Mouse (Mus musculus) midbrain, embryonic 10.5 days (tissue): ENCODE data around the gene Rpl9-ps6. TPM values are rescaled to one million over a fixed set of nuclear protein-coding genes. Genes with fewer than 3 reads are reported as not detected.
A peak's percentile ranks its signal among the peaks of the same experiment; 100 is the strongest.
"Not testable (repeated sequence)": the region's sequence is repeated elsewhere in the genome, so short reads cannot be mapped to it uniquely, and the experiment has no call there.

Experiments used
- DNase-seq: peaks from one replicate; pipeline ENCODE4 v3.0.0-alpha.2; 2017; ENCODE audit warnings: low spot score
- H3K27ac ChIP-seq: fragments of 300-500 bp; sonication (generic); replicated peaks from 2 replicates; pipeline ENCODE4 v1.5.1; 2016; ENCODE audit warnings: mild to moderate bottlenecking
- H3K27me3 ChIP-seq: fragments of 300-500 bp; sonication (generic); 2 replicates; pipeline ENCODE4 v1.6.1; 2016; ENCODE audit warnings: low read depth, mild to moderate bottlenecking; ENCODE audit not compliant: poor library complexity, severe bottlenecking
- H3K36me3 ChIP-seq: fragments of 300-500 bp; sonication (generic); 2 replicates; pipeline ENCODE4 v1.6.1; 2016; ENCODE audit warnings: mild to moderate bottlenecking, moderate library complexity
- H3K4me1 ChIP-seq: fragments of 300-500 bp; sonication (generic); 2 replicates; pipeline ENCODE4 v1.6.1; 2016
- H3K4me3 ChIP-seq: fragments of 300-500 bp; sonication (generic); 2 replicates; pipeline ENCODE4 v1.5.1; 2016; ENCODE audit warnings: mild to moderate bottlenecking, moderate library complexity
- H3K9me3 ChIP-seq: fragments of 300-500 bp; sonication (generic); replicated peaks from 2 replicates; pipeline ENCODE4 v1.6.1; 2016; ENCODE audit warnings: mild to moderate bottlenecking
- WGBS: fragments of 180-500 bp; shearing (Covaris S2); methylation state at CpG from one replicate; pipeline ENCODE4 v1.1.7; 2016; 5-methylcytosine and 5-hydroxymethylcytosine counted together
- polyA plus RNA-seq: library from polyadenylated mRNA; unstranded; fragments of >200 nt; fragmentation: Nextera tagmentation; extraction: Ambion mirVana; gene quantifications from 2 replicates; pipeline ENCODE4 v1.2.1, GENCODE M21; 2016

Gene Rpl9-ps6
- polyA plus RNA-seq, 1 experiment from 2014 or later: 64.9 TPM

DNA sequence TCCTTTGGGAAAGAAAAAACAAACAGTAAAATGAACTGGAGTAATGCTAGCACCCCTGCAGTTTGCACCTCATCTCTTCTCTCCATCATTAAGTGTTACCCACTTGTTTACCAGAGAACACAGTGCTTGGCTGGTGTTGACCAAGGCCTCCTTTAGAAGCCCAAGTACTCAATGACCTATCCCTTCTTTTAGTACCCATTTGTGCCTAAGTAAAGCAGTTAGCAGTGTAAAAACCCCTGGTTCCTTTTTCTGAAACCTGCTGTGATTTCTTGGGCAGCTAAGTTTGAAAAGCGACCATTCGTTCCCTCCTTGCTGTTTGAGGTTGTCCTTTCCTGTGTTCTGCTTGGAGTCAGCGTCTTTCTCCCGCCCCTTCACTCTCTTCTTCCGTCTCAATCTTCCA, 26.6 kb upstream of the Rpl9-ps6 start:
- WGBS: 90% methylated on average over 5 of the region's 5 CpGs
- Histone ChIP-seq H3K9me3 (no peaks in the 10 kb centered on the region), H3K4me1 (peaks cover 6% of the 10 kb centered on the region), H3K4me3 (no peak overlapping the region), H3K27me3 (no peaks in the 10 kb centered on the region), H3K27ac (no peak overlapping the region), H3K36me3 (peaks cover 62% of the 10 kb centered on the region)
- DNase-seq: no peak

DNA sequence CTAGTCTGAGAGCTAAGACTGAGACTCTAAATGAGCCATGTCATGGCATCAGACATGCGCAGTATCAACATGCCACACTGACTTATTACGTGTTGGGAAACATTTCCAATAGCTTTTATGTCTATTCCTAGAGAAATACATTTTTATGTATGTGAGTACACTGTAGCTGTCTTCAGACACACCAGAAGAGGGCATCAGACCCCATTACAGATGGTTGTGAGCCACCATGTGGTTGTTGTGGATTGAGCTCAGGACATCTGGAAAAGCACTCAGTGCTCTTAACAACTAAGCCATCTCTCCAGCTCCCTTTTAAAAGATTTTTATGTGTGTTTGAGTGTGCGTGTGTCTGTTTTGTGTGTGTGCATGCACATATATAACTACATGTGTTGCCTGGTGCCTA, 26.0 kb upstream of the Rpl9-ps6 start:
- Histone ChIP-seq H3K36me3 (peaks cover 55% of the 10 kb centered on the region), H3K4me1 (peaks cover 12% of the 10 kb centered on the region), H3K4me3 (no peak overlapping the region), H3K9me3 (no peaks in the 10 kb centered on the region), H3K27me3 (no peaks in the 10 kb centered on the region), H3K27ac (no peak overlapping the region)
- 96% methylated on average over 3 of the region's 3 CpGs for WGBS
- no peak for DNase-seq

DNA sequence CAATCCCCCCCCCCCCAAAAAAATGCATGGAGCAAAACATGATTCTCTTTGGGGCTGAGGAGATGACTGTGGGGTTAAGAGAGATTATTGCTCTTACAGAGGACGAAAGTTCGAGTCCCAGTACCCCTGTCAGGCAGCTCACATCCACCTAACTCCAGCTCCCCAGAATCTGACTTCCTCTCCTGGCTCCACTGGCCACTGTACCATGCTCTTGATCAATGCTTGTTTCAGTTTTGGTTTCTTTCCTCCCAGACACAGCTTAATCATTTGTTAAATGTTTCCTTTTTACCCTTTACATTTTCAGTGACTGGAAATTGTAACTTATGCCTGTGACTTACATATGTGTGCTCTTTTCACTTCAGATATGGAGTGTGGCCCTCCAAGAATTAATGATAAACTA, 24.6 kb upstream of the Rpl9-ps6 start:
- Histone ChIP-seq H3K4me3 (no peak overlapping the region), H3K9me3 (no peaks in the 10 kb centered on the region), H3K27ac (no peak overlapping the region), H3K27me3 (no peaks in the 10 kb centered on the region), H3K36me3 (peaks cover 43% of the 10 kb centered on the region), H3K4me1 (peaks cover 22% of the 10 kb centered on the region)
- no peak for DNase-seq
- 84% methylated on average over 2 of the region's 2 CpGs for WGBS

DNA sequence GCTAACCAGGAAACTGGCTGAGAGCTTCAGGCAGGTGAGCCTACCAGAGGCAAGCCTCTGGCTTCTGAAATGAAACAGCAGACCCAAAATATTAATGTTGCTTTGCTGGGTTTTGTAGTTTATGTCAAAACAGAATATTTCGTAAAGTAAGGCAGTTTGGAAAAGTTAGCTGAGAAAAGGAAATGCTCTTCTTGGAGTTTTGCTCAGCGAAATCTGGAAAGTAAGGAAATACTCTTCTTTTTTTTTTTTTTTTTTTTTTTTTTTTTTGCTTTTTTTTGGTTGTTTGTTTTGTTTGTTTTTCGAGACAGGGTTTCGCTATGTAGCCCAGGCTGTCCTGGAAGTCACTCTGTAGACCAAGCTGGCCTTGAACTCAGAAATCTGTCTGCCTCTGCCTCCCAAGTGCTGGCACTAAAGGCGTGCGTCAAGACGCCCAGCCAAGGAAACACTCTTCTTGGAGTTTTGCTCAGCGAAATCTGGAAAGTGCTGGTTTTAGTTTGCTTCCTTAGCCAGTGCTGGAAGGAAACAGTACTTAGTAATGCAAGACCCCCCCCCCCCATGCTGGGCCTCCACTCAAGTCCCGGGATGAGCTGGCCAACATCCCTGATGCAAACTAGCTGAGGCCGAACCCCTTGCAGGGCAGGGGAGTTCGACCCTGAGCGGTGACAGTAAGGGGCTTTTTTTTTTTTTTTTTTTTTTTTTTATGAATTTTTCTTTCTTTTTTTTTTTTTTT, 23.0 kb upstream of the Rpl9-ps6 start:
- Histone ChIP-seq H3K4me3 (no peak overlapping the region), H3K9me3 (no peaks in the 10 kb centered on the region), H3K36me3 (peaks cover 27% of the 10 kb centered on the region), H3K27me3 (no peaks in the 10 kb centered on the region), H3K27ac (no peak overlapping the region), H3K4me1 (peaks cover 29% of the 10 kb centered on the region)
- no peak for DNase-seq
- 91% methylated on average over 12 of the region's 12 CpGs for WGBS

DNA sequence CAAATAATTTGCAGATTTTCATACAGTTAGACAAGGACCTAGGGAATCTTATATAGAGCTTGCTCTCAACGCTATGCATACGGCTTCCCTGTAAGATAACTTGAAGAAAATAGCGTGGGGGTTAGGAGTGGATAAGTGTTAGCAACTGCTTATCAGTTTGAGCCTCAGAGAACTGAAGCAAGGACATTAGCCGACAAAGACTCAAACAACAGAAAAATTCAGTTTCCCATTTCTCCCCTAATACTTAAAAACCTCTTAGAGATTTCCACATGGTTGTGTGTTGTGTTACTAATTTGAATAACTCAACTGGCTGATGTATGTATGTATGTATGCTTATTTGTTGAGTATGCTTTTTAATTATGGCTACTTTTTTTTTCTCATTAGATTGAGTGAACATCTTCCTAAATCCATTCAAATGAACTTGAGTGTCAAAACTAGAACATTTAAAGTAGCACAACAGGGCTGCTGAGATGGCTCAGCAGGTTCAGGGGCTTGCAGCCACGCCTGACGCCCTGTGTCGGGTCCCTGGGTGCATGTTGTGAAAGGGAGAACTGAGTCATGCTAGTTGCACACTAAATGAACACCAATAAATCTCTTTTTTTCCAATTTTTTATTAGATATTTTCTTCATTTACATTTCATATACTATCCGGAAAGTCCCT, 21.3 kb upstream of the Rpl9-ps6 start:
- WGBS: 90% methylated on average over 8 of the region's 8 CpGs
- peak overlapping the region; percentile 73 for H3K4me3 ChIP-seq
- DNase-seq: no peak
- no peak overlapping the region for H3K27ac ChIP-seq
- peaks cover 11% of the 10 kb centered on the region for H3K36me3 ChIP-seq
- H3K27me3 ChIP-seq: no peaks in the 10 kb centered on the region
- peaks cover 29% of the 10 kb centered on the region for H3K4me1 ChIP-seq
- no peaks in the 10 kb centered on the region for H3K9me3 ChIP-seq

DNA sequence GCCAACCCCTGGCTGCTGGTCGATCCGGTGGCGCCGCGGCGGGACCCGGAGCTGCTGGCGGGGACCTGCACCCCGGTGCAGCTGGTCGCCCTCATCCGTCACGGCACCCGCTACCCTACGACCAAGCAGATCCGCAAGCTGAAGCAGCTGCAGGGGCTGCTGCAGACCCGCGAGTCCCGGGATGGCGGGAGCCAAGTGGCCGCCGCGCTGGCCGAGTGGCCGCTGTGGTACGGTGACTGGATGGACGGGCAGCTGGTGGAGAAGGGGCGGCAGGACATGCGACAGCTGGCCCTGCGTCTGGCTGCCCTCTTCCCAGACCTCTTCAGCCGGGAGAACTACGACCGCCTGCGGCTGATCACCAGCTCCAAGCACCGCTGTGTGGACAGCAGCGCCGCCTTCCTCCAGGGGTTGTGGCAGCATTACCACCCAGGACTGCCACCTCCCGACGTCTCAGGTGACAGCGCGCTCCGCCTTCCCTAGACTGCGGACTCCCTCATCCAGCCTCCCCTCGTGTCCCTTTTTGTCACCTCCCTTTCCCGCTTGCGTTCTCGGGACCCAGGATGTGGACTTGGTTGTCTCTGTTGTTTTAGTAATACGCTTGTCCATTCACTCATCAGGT, 19.8 kb upstream of the Rpl9-ps6 start:
- Histone ChIP-seq H3K27ac (peak overlapping the region; percentile 91), H3K4me3 (peak overlapping the region; percentile 73), H3K4me1 (peaks cover 29% of the 10 kb centered on the region)
- H3K27me3 ChIP-seq, H3K9me3 ChIP-seq, H3K36me3 ChIP-seq: not testable (repeated sequence)
- peak; percentile 68 for DNase-seq
- WGBS: under 1% methylated on average over 47 of the region's 47 CpGs

DNA sequence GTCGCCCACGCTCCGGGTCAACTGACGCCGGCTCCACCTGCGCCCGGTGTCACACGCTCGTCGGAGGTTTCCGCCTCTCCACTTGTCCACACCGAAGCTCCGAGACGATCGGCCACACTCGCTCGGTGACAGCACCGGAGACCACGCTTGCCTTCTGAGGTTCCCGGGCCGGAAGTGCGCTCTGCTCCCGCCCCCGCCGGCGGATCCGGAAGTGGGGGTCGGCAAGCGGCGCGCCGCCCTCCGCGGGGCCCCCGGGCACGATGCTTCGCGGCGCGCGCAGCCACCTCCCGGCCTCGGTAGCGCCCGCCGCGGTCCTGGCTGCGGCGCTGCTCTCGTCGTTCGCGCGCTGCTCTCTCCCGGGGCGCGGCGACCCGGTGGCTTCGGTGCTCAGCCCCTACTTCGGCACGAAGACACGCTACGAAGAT, 19.3 kb upstream of the Rpl9-ps6 start, which contains the start of gene Minpp1:
Minpp1 (plus strand) TSS at position 89 of the 425 bp plus-strand sequence.
- no peaks in the 10 kb centered on the region for H3K27me3 ChIP-seq
- DNase-seq: peak; percentile 89
- H3K4me3 ChIP-seq: peak within 1 kb of the TSS; percentile 73
- peaks cover 29% of the 10 kb centered on the region for H3K4me1 ChIP-seq
- H3K9me3 ChIP-seq: no peaks in the 10 kb centered on the region
- under 1% methylated on average over 64 of the region's 64 CpGs for WGBS
- no peaks in the 10 kb centered on the region for H3K36me3 ChIP-seq
- peak within 1 kb of the TSS; percentile 91 for H3K27ac ChIP-seq

DNA sequence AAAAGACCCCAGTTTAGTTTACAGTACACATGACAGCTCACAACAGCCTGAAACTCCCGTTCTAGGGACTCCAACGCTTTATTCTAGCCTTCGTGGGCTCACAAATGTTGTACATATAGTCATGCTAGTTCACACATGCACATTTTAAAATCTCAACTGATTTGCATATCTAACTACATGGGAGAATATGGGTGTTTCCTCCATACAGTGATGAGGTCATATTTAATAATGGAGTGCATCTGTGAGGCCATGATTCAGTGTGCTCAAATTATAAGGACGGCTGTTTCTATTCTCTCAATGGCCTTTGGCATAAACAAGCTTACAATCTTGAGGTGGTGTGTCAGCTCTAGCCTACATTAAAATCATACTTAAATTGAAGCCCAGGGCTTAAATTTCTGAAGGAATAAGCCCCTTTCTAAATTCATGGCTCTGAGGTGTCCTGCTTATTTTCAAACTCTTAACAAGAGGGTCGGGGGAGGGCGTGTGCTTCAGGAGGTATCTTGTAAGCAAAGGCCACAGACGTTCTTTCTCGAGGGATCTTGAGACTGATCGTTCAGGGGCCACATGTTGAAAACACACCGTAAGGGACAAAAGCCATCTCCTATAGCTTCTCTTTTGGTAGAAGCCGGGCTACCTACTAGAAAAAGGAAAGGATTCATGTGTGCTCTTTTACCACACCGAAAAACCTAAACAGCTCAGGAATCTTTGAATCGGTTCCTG, 18.7 kb upstream of the Rpl9-ps6 start:
- H3K9me3 ChIP-seq: no peaks in the 10 kb centered on the region
- peaks cover 29% of the 10 kb centered on the region for H3K4me1 ChIP-seq
- no peaks in the 10 kb centered on the region for H3K27me3 ChIP-seq
- DNase-seq: no peak
- 21% methylated on average over 13 of the region's 13 CpGs for WGBS
- no peaks in the 10 kb centered on the region for H3K36me3 ChIP-seq
- H3K4me3 ChIP-seq: peak overlapping the region; percentile 73
- peak overlapping the region; percentile 91 for H3K27ac ChIP-seq

DNA sequence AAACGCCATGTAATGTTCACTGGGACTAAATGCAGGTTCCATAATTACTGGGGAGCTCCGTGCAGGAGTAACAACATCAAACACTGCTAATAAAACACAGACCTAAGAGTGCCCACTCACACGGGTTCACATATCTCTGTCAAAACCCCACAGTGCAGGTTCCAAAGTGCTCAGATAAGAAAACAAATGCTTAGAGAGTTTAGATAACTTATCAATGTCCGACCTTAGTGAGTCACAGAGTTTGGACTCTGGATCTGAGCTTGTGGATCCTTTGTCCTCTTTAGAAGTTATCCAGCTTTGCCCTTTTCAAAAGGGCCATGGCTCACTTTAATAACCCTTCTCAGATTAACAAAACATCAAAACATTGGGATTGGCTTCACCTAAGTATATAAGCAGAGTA, 15.1 kb upstream of the Rpl9-ps6 start:
- DNase-seq: no peak
- WGBS: 76% methylated on average over 4 of the region's 4 CpGs
- H3K36me3 ChIP-seq: no peaks in the 10 kb centered on the region

DNA sequence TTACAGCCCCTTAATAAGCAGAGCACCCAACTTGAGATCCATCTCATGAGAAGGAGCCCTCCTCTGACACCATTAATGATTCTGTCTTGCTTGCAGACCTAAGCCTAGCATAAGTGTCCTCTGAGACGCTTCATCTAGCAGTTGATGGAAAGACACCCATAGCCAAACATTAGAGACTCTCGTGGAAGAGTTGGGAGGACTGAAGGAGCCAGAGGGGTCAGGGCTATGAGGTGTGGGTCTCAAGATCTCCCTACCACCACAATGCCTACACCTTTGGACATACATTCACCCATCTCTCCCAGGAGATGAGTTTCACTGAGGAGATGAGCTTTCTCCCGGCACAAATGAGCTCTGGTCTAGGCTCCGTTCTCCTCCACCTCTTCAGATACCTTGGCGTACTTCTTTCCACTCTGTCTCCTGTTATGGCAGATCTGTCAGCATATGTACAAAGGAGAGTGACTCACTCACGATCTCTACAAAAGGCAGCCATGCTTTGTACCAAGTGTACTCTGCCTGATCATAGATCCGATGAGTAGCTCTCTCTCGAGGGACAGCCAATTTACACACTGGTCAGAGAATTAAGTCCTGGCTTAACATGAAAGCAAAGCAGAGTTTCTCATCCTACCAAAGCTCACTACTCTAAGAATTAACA, 14.5 kb upstream of the Rpl9-ps6 start:
- H3K4me3 ChIP-seq: no peak overlapping the region
- no peaks in the 10 kb centered on the region for H3K9me3 ChIP-seq
- no peaks in the 10 kb centered on the region for H3K27me3 ChIP-seq
- peaks cover 7% of the 10 kb centered on the region for H3K4me1 ChIP-seq
- WGBS: 88% methylated on average over 8 of the region's 8 CpGs
- DNase-seq: no peak
- H3K36me3 ChIP-seq: no peaks in the 10 kb centered on the region
- no peak overlapping the region for H3K27ac ChIP-seq

More for the DNA sequence above, 15.1 kb upstream of the Rpl9-ps6 start:
- Histone ChIP-seq H3K4me1 (peaks cover 8% of the 10 kb centered on the region), H3K27me3 (no peaks in the 10 kb centered on the region), H3K27ac (no peak overlapping the region), H3K9me3 (no peaks in the 10 kb centered on the region), H3K4me3 (no peak overlapping the region)

DNA sequence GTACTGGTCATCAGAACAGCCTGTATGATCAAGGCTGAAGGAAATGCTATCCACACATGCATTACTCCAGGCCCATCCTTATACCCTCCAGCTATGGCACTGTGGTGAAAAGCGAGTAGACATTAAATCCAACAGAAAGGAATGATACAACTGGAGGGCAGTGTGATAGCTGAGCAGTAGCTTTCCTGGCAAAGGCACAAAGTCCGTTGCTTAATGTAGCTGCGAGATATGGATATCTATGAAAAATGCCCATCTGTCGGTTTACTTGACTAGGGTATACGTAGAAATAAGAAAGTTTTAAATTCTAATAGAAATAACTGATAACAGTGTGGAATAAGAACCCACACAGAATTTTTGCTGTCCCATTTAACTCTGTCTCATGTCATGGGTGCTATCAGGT, 13.9 kb upstream of the Rpl9-ps6 start:
- Histone ChIP-seq H3K27ac (no peak overlapping the region), H3K36me3 (no peaks in the 10 kb centered on the region), H3K4me3 (no peak overlapping the region), H3K4me1 (peaks cover 7% of the 10 kb centered on the region), H3K9me3 (no peaks in the 10 kb centered on the region), H3K27me3 (no peaks in the 10 kb centered on the region)
- 92% methylated on average over 5 of the region's 5 CpGs for WGBS
- DNase-seq: no peak

DNA sequence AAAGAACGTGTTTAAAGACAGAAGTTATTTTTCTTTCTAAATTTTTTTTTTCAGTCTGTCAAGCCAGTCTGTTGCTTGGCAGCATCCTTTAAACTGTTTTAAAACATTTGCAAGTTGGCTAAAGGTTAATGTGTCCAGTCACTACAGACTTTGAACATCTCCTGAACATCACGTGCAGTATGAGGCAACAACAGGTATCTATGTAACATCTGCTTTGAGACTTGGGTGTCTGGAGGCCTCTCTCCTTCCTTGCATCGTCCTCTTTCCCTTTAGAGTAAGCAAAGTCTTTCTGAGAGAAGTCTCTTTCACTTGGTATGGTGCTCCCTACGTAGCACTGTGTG, 10.3 kb upstream of the Rpl9-ps6 start:
- 82% methylated on average over 4 of the region's 4 CpGs for WGBS
- H3K36me3 ChIP-seq: no peaks in the 10 kb centered on the region

More for the DNA sequence above, 10.3 kb upstream of the Rpl9-ps6 start:
- H3K27me3 ChIP-seq: no peaks in the 10 kb centered on the region
- H3K4me3 ChIP-seq: no peak overlapping the region
- H3K4me1 ChIP-seq: no peaks in the 10 kb centered on the region
- no peak overlapping the region for H3K27ac ChIP-seq
- DNase-seq: no peak
- H3K9me3 ChIP-seq: no peaks in the 10 kb centered on the region
